Mouse (Mus musculus): ENCODE results near the gene C87436.

Gene C87436

GRCm38 (mm10) chr6:86513296-86513695 lies 75.1 kb downstream of the C87436 start:
- no peak for DNase-seq

- peak; percentile 89 for DNase-seq
Measured at GRCm38 (mm10) chr6:86516021-86516420, 77.8 kb downstream of the C87436 start.

GRCm38 (mm10) chr6:86519767-86520345 lies 81.7 kb downstream of the C87436 start:
- DNase-seq = peak; percentile 60

GRCm38 (mm10) chr6:86522001-86522911 lies 84.1 kb downstream of the C87436 start:
- no peak for DNase-seq
